ENCODE assay signal across 8 mouse cellular contexts in genomic region chr4:63557124-63558059, GRCm38 (mm10). TPM values are rescaled to one million over a fixed set of nuclear protein-coding genes. Genes with fewer than 3 reads are reported as not detected.
DNase-seq lines count a peak whose midpoint lies in the region; ATAC-seq and TF ChIP-seq lines count a peak whose summit lies in the region.

No protein-coding gene starts in this region.

- no peaks in the 10 kb centered on the region for H3K9me3 ChIP-seq in embryonic facial prominence, embryonic 10.5 days
- H3K9me3 ChIP-seq in intestine, postnatal 0 days (ENCODE audit: control insufficient read depth) = no peaks in the 10 kb centered on the region
- H3K9me3 ChIP-seq in lung, embryonic 15.5 days = no peaks in the 10 kb centered on the region

- no peaks in the 10 kb centered on the region for H3K36me3 ChIP-seq in testis, adult 2 months (ENCODE audit: control insufficient read depth, insufficient read depth, low read length)
- peaks cover 28% of the 10 kb centered on the region for H3K36me3 ChIP-seq in embryonic facial prominence, embryonic 10.5 days (replicated peaks)
- peaks cover 6% of the 10 kb centered on the region for H3K36me3 ChIP-seq in intestine, postnatal 0 days (ENCODE audit: control insufficient read depth, insufficient read depth)
- peaks cover 14% of the 10 kb centered on the region for H3K36me3 ChIP-seq in lung, embryonic 15.5 days

- peak overlapping the region; percentile 83 for H3K4me2 ChIP-seq in intestine, postnatal 0 days (replicated peaks; ENCODE audit: low read depth)
- H3K4me2 ChIP-seq in lung, embryonic 15.5 days = peak overlapping the region; percentile 83

- H3K4me1 ChIP-seq in testis, adult 2 months (ENCODE audit: control insufficient read depth, insufficient read depth, low read length) = peaks cover 28% of the 10 kb centered on the region
- H3K4me1 ChIP-seq in embryonic facial prominence, embryonic 10.5 days = peaks cover 56% of the 10 kb centered on the region
- peaks cover 18% of the 10 kb centered on the region; the same call in 1 of the 2 replicates for H3K4me1 ChIP-seq in intestine, postnatal 0 days (replicated peaks; ENCODE audit: control insufficient read depth, insufficient read depth, low read length)
- H3K4me1 ChIP-seq in lung, embryonic 15.5 days = peaks cover 58% of the 10 kb centered on the region

- H3K9ac ChIP-seq in intestine, postnatal 0 days (ENCODE audit: low read depth, low read length) = no peak overlapping the region
- no peak overlapping the region for H3K9ac ChIP-seq in lung, embryonic 15.5 days

- no peak overlapping the region for H3K4me3 ChIP-seq in testis, adult 2 months (ENCODE audit: control insufficient read depth, low read depth, low read length)
- H3K4me3 ChIP-seq in embryonic facial prominence, embryonic 10.5 days = peak overlapping the region; percentile 77
- H3K4me3 ChIP-seq in intestine, postnatal 0 days (ENCODE audit: low read depth, low read length) = no peak overlapping the region; the same call in 1 of the 2 replicates
- H3K4me3 ChIP-seq in lung, embryonic 15.5 days = peak overlapping the region; percentile 60; the same call in 1 of the 2 replicates

- no peak for TF ChIP-seq POLR2A in testis, adult 2 months (IDR thresholded peaks at IDR 0.05; ENCODE audit: control insufficient read depth, low read depth, low read length)

- DNase-seq in testis, postnatal 10 days (ENCODE audit: low spot score) = no peak
- DNase-seq in embryonic facial prominence, embryonic 10.5 days (ENCODE audit: low spot score) = no peak
- no peak for DNase-seq in left cerebral cortex, adult 11 months (ENCODE audit: low spot score)
- DNase-seq in urinary bladder, postnatal 10 days (ENCODE audit: low spot score) = no peak
- no peak for DNase-seq in gastrocnemius, postnatal 25 days

- peak overlapping the region; percentile 5; the same call in 1 of the 2 replicates for H3K27ac ChIP-seq in testis, adult 2 months (ENCODE audit: control insufficient read depth, insufficient read depth, low read depth, low read length)
- H3K27ac ChIP-seq in embryonic facial prominence, embryonic 10.5 days (replicated peaks) = peak overlapping the region; percentile 95
- H3K27ac ChIP-seq in intestine, postnatal 0 days (ENCODE audit: low read depth, low read length) = peak overlapping the region; percentile 88; the same call in 1 of the 2 replicates
- peak overlapping the region; percentile 29 for H3K27ac ChIP-seq in lung, embryonic 15.5 days

- 22% methylated on average over 16 of the region's 16 CpGs for WGBS in embryonic facial prominence, embryonic 10.5 days
- WGBS in intestine, postnatal 0 days = 36% methylated on average over 16 of the region's 16 CpGs
- 37% methylated on average over 16 of the region's 16 CpGs for WGBS in lung, embryonic 15.5 days

- no peaks in the 10 kb centered on the region for H3K27me3 ChIP-seq in testis, adult 2 months (ENCODE audit: control insufficient read depth, insufficient read depth, low read length)
- no peaks in the 10 kb centered on the region for H3K27me3 ChIP-seq in embryonic facial prominence, embryonic 10.5 days (replicated peaks; ENCODE audit: low read depth, poor library complexity, severe bottlenecking)
- no peaks in the 10 kb centered on the region for H3K27me3 ChIP-seq in intestine, postnatal 0 days (replicated peaks; ENCODE audit: control insufficient read depth, insufficient read depth, low read length)
- H3K27me3 ChIP-seq in lung, embryonic 15.5 days = no peaks in the 10 kb centered on the region

- no peak for TF ChIP-seq CTCF in testis, adult 2 months (IDR thresholded peaks at IDR 0.05; ENCODE audit: control insufficient read depth, insufficient read depth, insufficient replicate concordance, low read depth, low read length)
- no peak for TF ChIP-seq CTCF in intestine, postnatal 0 days (IDR thresholded peaks at IDR 0.05; ENCODE audit: low read depth)

- ATAC-seq in intestine, postnatal 0 days = no peak
- no peak; the same call in 1 of the 2 replicates for ATAC-seq in lung, embryonic 15.5 days (ENCODE audit: borderline replicate concordance, extremely low read depth, low FRiP score, low TSS enrichment)

RNA-seq across cellular contexts. Expression of gene Tmem268, which starts 1.2 kb away (rescaled TPM):
- 4.4 and 4.7 TPM in 2 replicates for polyA plus RNA-seq in testis, adult 2 months (2012; rRNA removed)
- 10.2 and 10.6 TPM in 2 replicates for polyA plus RNA-seq in embryonic facial prominence, embryonic 10.5 days (2016; fragmentation: Nextera tagmentation; extraction: Ambion mirVana)
- 15.5 and 18.7 TPM in 2 replicates for polyA plus RNA-seq in intestine, postnatal 0 days (2015; fragmentation: Nextera tagmentation; extraction: Ambion mirVana)
- 9.0 and 9.8 TPM in 2 replicates for polyA plus RNA-seq in lung, embryonic 15.5 days (2015; fragmentation: Nextera tagmentation; extraction: Ambion mirVana)
- 10 to 100 TPM; 10.4 to 12.1 TPM for total RNA-seq in gastrocnemius, postnatal 25 days (2021)

RNA-seq across cellular contexts. Expression of gene Atp6v1g1, which starts 12.8 kb away (rescaled TPM):
- polyA plus RNA-seq in testis, adult 2 months (2012; rRNA removed) = 83.4 and 95.0 TPM in 2 replicates
- polyA plus RNA-seq in embryonic facial prominence, embryonic 10.5 days (2016; fragmentation: Nextera tagmentation; extraction: Ambion mirVana) = 244 and 267 TPM in 2 replicates
- polyA plus RNA-seq in intestine, postnatal 0 days (2015; fragmentation: Nextera tagmentation; extraction: Ambion mirVana) = 345 and 364 TPM in 2 replicates
- polyA plus RNA-seq in lung, embryonic 15.5 days (2015; fragmentation: Nextera tagmentation; extraction: Ambion mirVana) = 265 and 273 TPM in 2 replicates
- total RNA-seq in gastrocnemius, postnatal 25 days (2021) = 100 to 1,000 TPM; 203 to 223 TPM

RNA-seq across cellular contexts. Expression of gene Gm11213, which starts 47.7 kb away (rescaled TPM):
- 66.2 and 77.1 TPM in 2 replicates for polyA plus RNA-seq in testis, adult 2 months (2012; rRNA removed)
- not detected in 2 replicates for polyA plus RNA-seq in embryonic facial prominence, embryonic 10.5 days (2016; fragmentation: Nextera tagmentation; extraction: Ambion mirVana)
- polyA plus RNA-seq in intestine, postnatal 0 days (2015; fragmentation: Nextera tagmentation; extraction: Ambion mirVana) = not detected in 2 replicates
- polyA plus RNA-seq in lung, embryonic 15.5 days (2015; fragmentation: Nextera tagmentation; extraction: Ambion mirVana) = not detected in 2 replicates
- total RNA-seq in gastrocnemius, postnatal 25 days (2021) = not detected

Comparison
In these comparisons a context has a peak if more than half of its experiments do, and no peak if none do; other contexts are left out.
1. H3K27ac ChIP-seq: peak in every context shown above with its lines; median percentile 95 in embryonic facial prominence, embryonic 10.5 days; 88 in intestine, postnatal 0 days; 29 in lung, embryonic 15.5 days; 5 in testis, adult 2 months.
2. H3K4me3 ChIP-seq: peak in embryonic facial prominence, embryonic 10.5 days (single experiment) and lung, embryonic 15.5 days (single experiment); none in testis, adult 2 months (single experiment) and intestine, postnatal 0 days (single experiment).
3. RNA of gene Gm11213, which starts 47.7 kb away (polyA plus RNA-seq): 66.2 to 77.1 TPM in testis, adult 2 months; not detected in embryonic facial prominence, embryonic 10.5 days, not detected in intestine, postnatal 0 days and not detected in lung, embryonic 15.5 days; every median in the first group is over 10 times any median in the second.